Mouse (Mus musculus) neural tube, embryonic 10.5 days (tissue): ENCODE results near the gene Hist1h2bq.
"Not testable (repeated sequence)": the region's sequence is repeated elsewhere in the genome, so short reads cannot be mapped to it uniquely, and the experiment has no call there.

Experiments used
- DNase-seq: peaks from one replicate; pipeline ENCODE4 v3.0.0-alpha.2; 2017; ENCODE audit warnings: low spot score; ENCODE audit errors: extremely low spot score

Gene Hist1h2bq

DNA sequence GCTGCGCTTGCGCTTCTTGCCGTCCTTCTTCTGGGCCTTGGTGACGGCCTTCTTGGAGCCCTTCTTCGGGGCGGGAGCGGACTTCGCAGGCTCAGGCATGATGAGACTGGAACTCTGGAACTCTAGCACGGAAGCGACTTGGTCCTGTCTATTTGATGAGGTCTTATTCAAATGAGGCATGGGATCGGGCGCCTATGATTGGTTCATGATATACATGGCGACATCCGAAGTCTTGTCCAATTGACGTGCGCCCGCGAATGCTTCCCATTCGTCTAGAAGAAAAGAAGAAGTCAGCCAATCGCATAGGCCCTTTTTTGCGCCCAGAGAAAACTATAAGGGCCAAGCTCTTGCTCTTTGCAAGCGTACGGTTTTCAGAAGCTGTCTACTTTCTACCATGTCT lies at the start of gene Hist1h2bq, which contains the start of gene Hist1h2ao:
TSS of gene Hist1h2bq (minus strand) at position 125 of the 400 bp plus-strand sequence.
TSS of gene Hist1h2ao (plus strand) at position 393 of the 400 bp plus-strand sequence.
- DNase-seq, result not testable (repeated sequence)

DNA sequence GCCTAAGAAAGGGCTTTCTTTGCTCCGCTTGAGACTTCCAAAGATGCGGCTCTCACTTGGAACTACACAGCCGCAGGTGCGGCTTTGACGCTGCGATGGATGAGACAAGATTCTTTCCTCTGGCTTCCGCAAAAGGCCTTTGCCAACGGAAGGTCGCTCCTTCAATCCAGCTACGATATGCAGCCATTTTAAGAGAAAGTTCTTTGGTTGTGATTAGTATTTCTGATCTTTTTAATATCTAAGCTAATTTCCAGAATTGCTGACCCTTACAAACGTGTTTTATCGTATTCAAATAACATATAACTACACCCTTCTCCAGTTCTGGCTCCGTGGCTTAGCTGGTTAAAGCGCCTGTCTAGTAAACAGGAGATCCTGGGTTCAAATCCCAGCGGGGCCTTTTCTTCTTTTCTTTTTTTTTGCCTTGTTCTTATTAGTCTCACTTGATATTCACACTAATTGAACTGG lies 45.7 kb upstream of the Hist1h2bq start:
- DNase-seq, result peak; percentile 54

DNA sequence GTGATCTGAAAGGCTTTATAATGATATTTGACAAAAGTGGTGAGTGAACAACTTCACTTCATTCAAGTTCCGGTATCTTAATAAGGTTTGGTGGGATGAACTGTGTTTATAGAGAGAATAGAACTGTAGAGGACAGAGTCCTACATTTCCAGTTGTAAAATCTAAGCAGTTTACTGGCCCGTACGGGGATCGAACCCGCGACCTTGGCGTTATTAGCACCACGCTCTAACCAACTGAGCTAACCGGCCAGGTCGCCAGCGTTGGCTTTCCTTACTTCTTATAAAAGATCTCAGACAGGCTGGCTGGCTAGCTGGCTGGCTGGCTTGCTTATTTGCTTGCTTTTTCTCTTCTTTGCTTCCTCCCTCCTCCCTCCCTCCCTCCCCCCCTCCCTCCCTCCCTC lies 45.1 kb upstream of the Hist1h2bq start:
- DNase-seq, result peak; percentile 92

GRCm38 (mm10) chr13:21852215-21852945 lies 42.4 kb upstream of the Hist1h2bq start:
- DNase-seq, result no peak

- not testable (repeated sequence) for DNase-seq
Measured at GRCm38 (mm10) chr13:21850696-21851095, 40.7 kb upstream of the Hist1h2bq start.

DNA sequence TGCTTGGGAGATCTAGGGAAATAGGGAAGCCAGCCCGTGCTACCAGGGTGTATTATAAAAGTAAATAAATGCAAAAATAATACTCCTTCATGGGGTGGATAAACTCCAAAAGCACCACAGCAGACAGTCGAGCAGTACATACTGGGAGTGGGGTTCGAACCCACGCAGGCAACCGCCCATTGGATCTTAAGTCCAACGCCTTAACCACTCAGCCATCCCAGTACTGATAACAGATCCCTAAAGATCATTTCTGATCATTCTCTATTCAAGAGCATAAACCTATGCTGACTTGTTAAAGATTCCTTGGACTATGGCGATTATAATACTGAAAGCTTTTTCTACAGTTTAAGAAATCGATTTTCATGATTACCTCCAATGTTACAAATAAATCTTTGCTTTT lies 37.9 kb upstream of the Hist1h2bq start:
- peak; percentile 29 for DNase-seq

- not testable (repeated sequence) for DNase-seq
Measured at GRCm38 (mm10) chr13:21846356-21846755, 36.4 kb upstream of the Hist1h2bq start.

- DNase-seq, result not testable (repeated sequence)
Measured at GRCm38 (mm10) chr13:21840508-21840907, 30.5 kb upstream of the Hist1h2bq start.

- not testable (repeated sequence) for DNase-seq
Measured at GRCm38 (mm10) chr13:21833461-21833860, 23.5 kb upstream of the Hist1h2bq start, which contains the start of the genes Hist1h2ap and Hist1h2br. TSS of gene Hist1h2ap (minus strand) at chr13:21833507. TSS of gene Hist1h2br (plus strand) at chr13:21833743.

GRCm38 (mm10) chr13:21831418-21832394 lies 21.7 kb upstream of the Hist1h2bq start, which contains the start of gene Hist1h4n:
TSS of gene Hist1h4n (minus strand) at chr13:21832196.
- DNase-seq, result not testable (repeated sequence)

DNA sequence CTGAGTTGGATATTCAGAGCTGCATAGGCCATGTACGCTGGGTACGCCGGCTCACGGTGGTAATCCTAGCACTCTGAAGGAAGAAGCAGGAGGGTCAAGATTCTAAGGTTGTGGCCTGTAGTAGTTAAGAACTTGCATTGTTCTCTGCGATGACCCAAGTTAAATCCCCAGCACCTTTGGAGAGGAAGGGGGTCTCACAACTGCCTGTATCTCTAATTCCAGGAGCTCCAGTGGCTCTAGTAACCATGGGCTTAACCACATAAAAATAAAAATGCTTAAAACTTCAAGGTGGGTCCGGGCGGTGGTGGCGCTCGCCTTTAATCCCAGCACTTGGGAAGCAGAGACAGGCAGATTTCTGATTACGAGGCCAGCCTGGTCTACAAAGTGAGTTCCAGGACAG lies 20.3 kb upstream of the Hist1h2bq start:
- peak; percentile 15 for DNase-seq

DNA sequence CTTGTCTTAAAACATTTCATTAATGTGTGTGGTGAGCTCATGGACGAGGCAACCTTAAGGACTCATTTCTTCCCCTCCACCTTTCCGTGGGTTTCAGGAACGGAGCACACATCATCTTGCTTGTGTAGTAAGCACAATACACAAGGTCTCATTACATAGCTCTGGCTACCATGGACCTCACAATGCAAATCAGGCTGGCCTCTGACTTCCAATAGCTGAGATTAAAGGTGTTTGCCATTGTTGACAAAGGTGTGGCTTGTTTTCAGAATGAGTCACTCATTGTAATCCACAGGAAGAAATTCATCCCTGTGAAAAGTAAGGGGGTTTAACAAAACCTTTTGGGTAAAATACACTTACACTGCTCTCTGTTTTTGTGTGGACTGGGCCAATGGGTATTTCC lies 18.5 kb upstream of the Hist1h2bq start:
- DNase-seq, result peak; percentile 4

DNA sequence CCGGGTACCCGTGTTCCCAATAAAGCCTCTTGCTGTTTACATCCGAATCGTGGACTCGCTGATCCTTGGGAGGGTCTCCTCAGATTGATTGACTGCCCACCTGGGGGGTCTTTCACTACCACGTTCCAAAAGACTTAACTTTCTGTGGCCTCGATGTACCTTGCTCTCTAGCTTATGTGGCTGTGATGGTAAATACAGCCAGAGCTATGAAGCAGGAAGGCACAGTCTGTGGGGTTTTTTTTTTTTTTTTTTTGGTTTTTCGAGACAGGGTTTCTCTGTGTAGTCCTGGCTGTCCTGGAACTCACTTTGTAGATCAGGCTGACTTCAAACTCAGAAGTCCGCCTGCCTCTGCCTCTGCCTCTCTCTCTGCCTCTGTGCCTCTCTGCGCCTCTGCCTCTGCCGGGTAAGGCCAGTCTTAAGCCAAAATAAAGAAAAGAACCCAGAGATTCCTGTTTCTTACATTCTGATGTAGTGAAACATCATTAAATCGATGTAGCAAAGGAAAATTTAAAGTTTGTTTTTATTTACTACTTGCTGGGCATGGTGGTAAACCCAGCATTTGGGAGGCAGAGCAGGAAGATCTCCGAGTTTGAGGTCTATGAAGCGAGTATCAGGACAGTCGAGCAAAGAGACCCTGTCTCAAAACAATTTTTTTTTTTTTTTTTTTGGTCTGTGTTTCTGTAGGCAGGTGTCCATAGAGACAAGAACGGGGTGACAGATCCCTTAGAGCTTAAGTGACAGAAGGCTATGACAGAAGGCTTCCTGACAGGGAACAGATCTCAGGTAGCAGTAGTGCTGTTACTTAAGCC lies 10.3 kb upstream of the Hist1h2bq start:
- DNase-seq, result not testable (repeated sequence)

GRCm38 (mm10) chr13:21812092-21812491 lies 2.1 kb upstream of the Hist1h2bq start:
- DNase-seq, result not testable (repeated sequence)

GRCm38 (mm10) chr13:21811539-21811938 lies 1.5 kb upstream of the Hist1h2bq start, which contains the start of gene Hist1h4m:
TSS of gene Hist1h4m (plus strand) at chr13:21811746.
- DNase-seq, result not testable (repeated sequence)

GRCm38 (mm10) chr13:21811074-21811473 lies 1.1 kb upstream of the Hist1h2bq start:
- DNase-seq, result not testable (repeated sequence)

DNA sequence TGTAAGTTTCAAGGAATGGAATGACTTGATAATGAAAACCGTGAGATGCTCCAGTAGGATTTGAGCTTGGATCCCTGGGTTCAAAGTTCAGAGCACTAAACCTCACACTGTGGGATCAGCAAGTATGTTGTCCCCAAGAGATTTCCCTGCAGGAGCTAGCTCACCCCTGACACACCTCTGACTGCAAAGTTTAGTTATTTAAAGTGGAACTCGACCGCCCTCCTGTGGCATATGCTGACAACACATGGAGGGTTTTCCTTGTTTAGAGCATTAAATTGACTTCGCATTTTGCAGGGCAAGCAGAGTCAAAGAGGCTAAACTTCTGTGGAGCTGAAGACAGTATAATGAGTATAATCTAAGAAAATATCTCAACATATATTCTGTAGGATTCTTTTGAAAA lies 6.9 kb downstream of the Hist1h2bq start:
- DNase-seq, result not testable (repeated sequence)

- DNase-seq, result not testable (repeated sequence)
Measured at GRCm38 (mm10) chr13:21797163-21797562, 12.8 kb downstream of the Hist1h2bq start.

GRCm38 (mm10) chr13:21795584-21795983 lies 14.4 kb downstream of the Hist1h2bq start:
- no peak for DNase-seq

- DNase-seq, result peak; percentile 54
Measured at GRCm38 (mm10) chr13:21790601-21791283, 19.3 kb downstream of the Hist1h2bq start.
